In the genomic region with DNA sequence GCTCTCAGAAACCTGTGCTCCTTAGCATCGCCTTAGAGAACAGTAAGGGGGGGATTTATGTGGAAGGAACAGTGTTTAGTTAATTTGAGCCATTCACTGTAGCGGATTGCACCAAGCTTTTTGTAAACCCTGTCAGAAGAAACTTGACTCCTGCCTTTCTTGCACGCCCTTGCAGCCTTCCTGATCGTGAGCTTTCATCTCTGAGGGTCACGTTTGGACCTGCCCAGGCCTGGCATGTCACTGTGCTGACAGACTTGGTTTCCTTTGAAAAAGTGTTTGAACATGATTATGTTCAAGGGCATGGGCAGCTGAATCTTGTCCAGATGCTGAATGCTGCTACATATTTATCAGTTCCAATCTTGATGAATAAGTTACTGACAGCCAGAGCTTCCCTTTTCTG, we compare ENCODE assay signal across 13 mouse cellular contexts.
DNase-seq lines count a peak whose midpoint lies in the region; ATAC-seq lines count a peak whose summit lies in the region.
"Had no signal": no experiment of that assay in that cellular context is flagged by ENCODE, and none has a peak within 500 bp of the region (broad histone marks: within the 10 kb centered on the region; RNA-seq: fewer than 3 reads in every experiment).

No protein-coding gene starts in this region.

- intact Hi-C loops in gastrocnemius, postnatal 36 days (cut with DNase I): no loop called here

- H3K9me3 ChIP-seq in midbrain, embryonic 16.5 days (replicated peaks; ENCODE audit: control insufficient read depth, low read length, poor library complexity, severe bottlenecking): no peaks in the 10 kb centered on the region
- H3K9me3 ChIP-seq: lung, embryonic 15.5 days; megakaryocyte, embryonic 14.5 days had no signal

- H3K27ac ChIP-seq in midbrain, embryonic 16.5 days (ENCODE audit: low read length): no peak overlapping the region
- H3K27ac ChIP-seq: hindbrain, postnatal 0 days; lung, embryonic 15.5 days had no signal

- 45% methylated on average over 5 of the region's 5 CpGs for WGBS in midbrain, embryonic 16.5 days

- no peaks in the 10 kb centered on the region for H3K36me3 ChIP-seq in midbrain, embryonic 16.5 days (ENCODE audit: control insufficient read depth, insufficient read depth, low read length)
- H3K36me3 ChIP-seq: lung, embryonic 15.5 days had no signal

- peak; percentile 4 to 38 for DNase-seq in adrenal gland, adult (ENCODE audit: inconsistent age in 2 of 2, low spot score in 1 of 2)
- no peak for DNase-seq in adrenal gland, postnatal 4 days (ENCODE audit: low spot score in 2 of 2)
- peak; percentile 4 for DNase-seq in thymus, postnatal 14 days
- no peak for DNase-seq in thymus, postnatal 10 days (ENCODE audit: low spot score in 2 of 2)
- peak; percentile 24 for DNase-seq in hindlimb bud, embryonic 11.5 days (ENCODE audit: extremely low spot score, low read depth, low spot score)
- no peak for DNase-seq in gastrocnemius, postnatal 36 days
- DNase-seq in gastrocnemius, postnatal 10 days: no peak
- DNase-seq: gastrocnemius, postnatal 14 days had no signal

- H3K4me3 ChIP-seq in midbrain, embryonic 16.5 days (ENCODE audit: low read depth, low read length): no peak overlapping the region
- H3K4me3 ChIP-seq: lung, embryonic 15.5 days; megakaryocyte, embryonic 14.5 days had no signal

- no peaks in the 10 kb centered on the region for H3K27me3 ChIP-seq in midbrain, embryonic 16.5 days (ENCODE audit: control insufficient read depth, insufficient read depth, low read depth, low read length)
- H3K27me3 ChIP-seq: lung, embryonic 15.5 days; megakaryocyte, embryonic 14.5 days had no signal

- no peak overlapping the region for H3K9ac ChIP-seq in midbrain, embryonic 16.5 days (ENCODE audit: low read depth, low read length)
- H3K9ac ChIP-seq: lung, embryonic 15.5 days had no signal

- H3K4me1 ChIP-seq in midbrain, embryonic 16.5 days (ENCODE audit: control insufficient read depth, insufficient read depth, low read length): no peaks in the 10 kb centered on the region
- H3K4me1 ChIP-seq: megakaryocyte, embryonic 14.5 days had no signal

- no peak overlapping the region for H3K4me2 ChIP-seq in midbrain, embryonic 16.5 days (ENCODE audit: low read length)
- H3K4me2 ChIP-seq: lung, embryonic 15.5 days had no signal

- ATAC-seq in midbrain, embryonic 16.5 days: no peak
- ATAC-seq: forebrain, embryonic 14.5 days; hindbrain, postnatal 0 days had no signal

Comparison
In these comparisons a context has a peak if more than half of its experiments do, and no peak if none do; other contexts are left out.
1. DNase-seq: peak in adrenal gland, adult (2 of 2), thymus, postnatal 14 days (single experiment) and hindlimb bud, embryonic 11.5 days (single experiment); none in adrenal gland, postnatal 4 days (0 of 2), thymus, postnatal 10 days (0 of 2), gastrocnemius, postnatal 36 days (0 of 2) and gastrocnemius, postnatal 10 days (single experiment).